Mouse (Mus musculus): ENCODE data around the gene Gm21915.

Gm21915 gene

DNA sequence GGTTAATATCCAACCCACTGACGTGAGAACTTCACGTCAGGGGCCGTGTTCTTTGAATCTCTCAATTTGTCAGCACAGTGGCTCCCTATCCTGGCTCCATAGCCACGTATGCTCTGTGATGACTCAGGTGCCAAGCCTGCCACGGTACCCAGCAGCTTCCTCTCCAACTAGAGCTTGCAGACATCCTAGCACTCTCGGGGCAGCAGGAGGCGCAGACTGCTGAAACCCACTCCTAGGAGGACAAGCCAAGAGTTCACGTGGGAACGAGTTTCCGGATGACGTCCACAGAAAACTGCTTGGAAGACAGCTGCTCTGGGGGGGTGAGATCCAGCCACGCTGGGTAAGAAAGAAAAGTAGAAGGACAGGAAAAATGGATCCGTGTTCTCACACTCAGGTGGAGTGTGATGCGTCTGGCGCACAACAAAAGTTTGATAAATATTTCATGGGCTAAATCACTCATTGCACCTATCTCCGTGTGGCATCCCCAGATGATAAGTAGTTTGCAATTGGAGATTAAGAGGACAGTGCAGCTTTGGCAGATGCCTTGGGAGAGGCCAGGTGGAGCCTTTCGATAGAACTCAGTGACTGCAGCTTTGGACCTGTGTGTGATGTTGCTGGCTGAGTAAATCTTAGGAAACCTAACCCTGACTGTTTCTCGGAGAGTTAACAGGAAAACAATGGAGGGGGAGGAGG is 46.9 kb downstream of the Gm21915 start:
- no peak for DNase-seq (ENCODE audit: low spot score)

- DNase-seq (ENCODE audit: low spot score): peak; percentile 68
Measured at GRCm38 (mm10) chr9:40717875-40718185, 47.4 kb downstream of the Gm21915 start.
